Mouse (Mus musculus) hematopoietic stem cell, adult 5-6 weeks (primary cell): ENCODE results near the gene Sec22b. TPM values are rescaled to one million over a fixed set of nuclear protein-coding genes. Genes with fewer than 3 reads are reported as not detected.

Experiments
- ATAC-seq, 2 experiments: fragments of 125-278 bp in 1 of 2; replicated peaks in 1 of 2; 2 replicates each; pipeline ENCODE4 v1.8.0; 2016 to 2017; ENCODE audit warnings: inconsistent platforms in 2 of 2, mild to moderate bottlenecking in 2 of 2, moderate number of reproducible peaks in 2 of 2, low read depth in 1 of 2, moderate TSS enrichment in 1 of 2; ENCODE audit not compliant: low FRiP score in 2 of 2, poor library complexity in 2 of 2, severe bottlenecking in 2 of 2, insufficient read depth in 1 of 2, low TSS enrichment in 1 of 2
- total RNA-seq: library from RNA; stranded (forward); fragments of 172-1452, 232-1000 nt; gene quantifications from 2 replicates; pipeline ENCODE4 v1.2.3, GENCODE M21; 2017

Gene Sec22b
- total RNA-seq, 1 experiment from 2014 or later, result 44.5 TPM

DNA sequence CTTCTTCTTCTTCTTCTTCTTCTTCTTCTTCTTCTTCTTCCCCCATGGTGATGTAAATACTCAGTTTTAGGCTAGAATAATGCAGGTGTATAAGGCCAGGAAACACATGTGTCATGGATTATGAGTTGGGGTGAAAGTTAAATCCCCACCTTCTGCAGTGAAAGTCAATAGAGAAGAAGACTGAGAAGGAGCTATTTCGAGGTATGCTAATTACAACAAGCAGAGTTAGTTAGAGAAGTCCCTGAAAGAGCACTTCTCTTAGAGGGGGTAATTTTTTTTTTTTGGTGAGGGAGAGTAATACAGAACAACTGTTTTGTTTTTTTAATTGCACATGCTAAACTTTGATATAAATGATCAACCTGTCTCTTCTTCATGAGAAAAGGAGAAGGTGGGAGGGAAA lies 55.9 kb downstream of the Sec22b start:
- ATAC-seq, result no peak

GRCm38 (mm10) chr3:97960783-97961594 lies 60.0 kb downstream of the Sec22b start:
- peak; percentile 23 to 25; a peak in 1 of 4 replicates for ATAC-seq

GRCm38 (mm10) chr3:97961962-97962361 lies 61.0 kb downstream of the Sec22b start:
- ATAC-seq, result no peak

DNA sequence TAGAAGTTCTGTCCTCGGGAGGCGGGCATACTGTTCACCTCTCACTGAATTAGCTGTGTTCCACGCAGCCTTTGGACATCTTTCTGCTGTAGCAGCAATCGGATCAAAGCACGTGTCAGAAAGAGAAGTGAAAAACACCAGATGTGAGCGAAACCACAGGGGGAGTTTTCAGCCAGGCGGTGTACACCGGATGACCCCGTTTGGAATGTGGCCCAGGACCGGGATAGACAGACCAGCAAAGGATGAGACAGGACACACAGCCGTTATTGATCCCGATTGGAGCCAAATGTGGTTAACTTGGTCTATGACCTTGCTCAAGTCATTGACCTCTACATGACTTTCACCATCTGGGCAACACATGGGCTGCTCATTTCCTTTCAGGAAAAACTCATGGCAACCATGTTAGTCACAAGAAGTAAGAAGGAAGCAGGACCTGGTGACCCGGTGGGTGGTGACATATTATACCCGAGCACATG lies 63.9 kb downstream of the Sec22b start:
- peak; percentile 65 to 66 for ATAC-seq

- ATAC-seq, result no peak
Observed at GRCm38 (mm10) chr3:97967627-97968026, 66.6 kb downstream of the Sec22b start.

- no peak for ATAC-seq
Observed at GRCm38 (mm10) chr3:97968191-97968590, 67.2 kb downstream of the Sec22b start.

- ATAC-seq, result no peak
Observed at GRCm38 (mm10) chr3:97969019-97969418, 68.0 kb downstream of the Sec22b start.

GRCm38 (mm10) chr3:97971117-97971516 lies 70.1 kb downstream of the Sec22b start:
- peak; percentile 97 to 99 for ATAC-seq

DNA sequence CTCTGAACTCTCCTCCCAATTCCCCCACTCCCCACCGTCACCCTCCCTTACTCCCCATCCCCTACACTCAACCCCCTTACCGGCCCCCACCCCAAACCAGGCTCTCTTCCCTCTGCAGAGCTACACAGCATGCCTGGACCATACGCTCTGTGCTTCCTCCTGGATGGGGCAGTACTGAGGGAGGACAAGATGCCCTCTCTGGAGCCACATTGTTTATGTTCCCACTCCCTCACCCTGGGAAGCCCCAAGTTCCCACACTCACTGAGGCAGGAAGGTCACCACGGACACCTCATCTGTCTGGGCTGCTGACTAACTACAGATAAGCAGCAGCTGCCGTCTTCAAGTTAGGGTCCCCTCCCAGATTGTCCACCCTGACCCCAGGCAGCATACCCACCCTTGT lies 71.2 kb downstream of the Sec22b start:
- no peak for ATAC-seq

- ATAC-seq, result no peak
Observed at GRCm38 (mm10) chr3:97972707-97973106, 71.7 kb downstream of the Sec22b start.

Other genes starting within 250 kb of the Sec22b start
- gene Prkab2, start 243.0 kb upstream of the Sec22b start, total RNA-seq, result 4.0 and 10.7 TPM in 2 replicates
- not detected in 2 replicates for gene Gm17651, start 226.5 kb upstream of the Sec22b start, total RNA-seq
- 9.7 and 12.9 TPM in 2 replicates for gene Pde4dip, start 12.5 kb upstream of the Sec22b start, total RNA-seq
- 46.6 and 58.7 TPM in 2 replicates for gene Notch2, start 112.3 kb downstream of the Sec22b start, total RNA-seq